ENCODE assay signal across 8 mouse cellular contexts in the genomic region with DNA sequence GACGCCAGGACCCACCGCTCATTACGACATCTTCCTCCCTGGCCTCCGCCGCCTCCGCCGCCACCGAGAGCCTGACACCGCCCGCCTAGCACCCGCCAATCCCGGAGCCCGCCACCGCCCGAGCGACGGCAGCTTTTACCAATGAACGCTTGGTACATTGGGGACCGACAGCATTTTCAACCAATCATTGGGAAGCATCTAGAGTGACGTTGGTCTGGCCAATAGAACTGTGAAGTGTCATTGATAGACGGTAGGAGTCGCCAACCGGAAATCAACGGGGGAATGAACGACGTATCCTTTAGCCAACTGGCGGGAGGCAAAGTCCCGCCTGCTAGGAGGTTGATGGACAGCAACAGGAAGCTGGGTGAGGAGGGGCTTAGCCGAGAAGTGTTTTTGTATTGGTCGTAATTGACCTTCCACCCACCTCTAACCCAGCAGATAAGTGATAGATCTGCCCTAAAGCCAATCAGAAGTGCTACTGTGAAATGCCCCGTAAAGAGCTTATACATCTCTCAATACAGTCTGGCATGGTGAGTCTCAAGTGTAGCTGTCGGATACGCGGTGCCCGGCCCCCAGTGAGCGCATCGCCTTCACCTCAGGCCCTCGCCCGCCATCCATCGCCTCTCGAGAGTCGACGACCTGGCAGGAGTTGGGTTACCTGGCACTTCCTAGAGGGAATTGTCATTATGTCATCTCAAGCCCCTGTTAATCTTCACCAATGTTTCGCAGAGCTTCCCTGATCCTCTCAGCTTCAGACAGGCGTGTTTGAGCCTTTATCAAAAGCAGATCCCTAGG. TPM values are rescaled to one million over a fixed set of nuclear protein-coding genes. Genes with fewer than 3 reads are reported as not detected.
DNase-seq lines count a peak whose midpoint lies in the region; ATAC-seq lines count a peak whose summit lies in the region.

No protein-coding gene starts in this region.

- DNase-seq in MN1 (ENCODE audit: low spot score) = peak; percentile 100
- peak; percentile 99 for DNase-seq in cerebellum, adult 8-10 months
- peak; percentile 100 for DNase-seq in forelimb bud, embryonic 11.5 days (ENCODE audit: low read depth, low spot score)
- peak; percentile 100 for DNase-seq in layer of hippocampus, adult 9-10 months (ENCODE audit: low spot score)
- DNase-seq in ovary, postnatal 10 days (ENCODE audit: low spot score) = peak; percentile 99
- DNase-seq in thymus, postnatal 10 days (ENCODE audit: low spot score in 2 of 2) = peak; percentile 97 to 99

- H3K4me3 ChIP-seq in lung, embryonic 16.5 days (ENCODE audit: low read length) = peak overlapping the region; percentile 78

- ATAC-seq in hematopoietic stem cell, adult 5-6 weeks (replicated peaks in 1 of 2; ENCODE audit: insufficient read depth in 1 of 2, low FRiP score in 2 of 2, low TSS enrichment in 1 of 2, low read depth in 1 of 2, poor library complexity in 2 of 2, severe bottlenecking in 2 of 2) = peak; percentile 93
- peak; percentile 97 for ATAC-seq in lung, embryonic 16.5 days (ENCODE audit: low read depth)

- no peaks in the 10 kb centered on the region for H3K36me3 ChIP-seq in lung, embryonic 16.5 days (ENCODE audit: control insufficient read depth, insufficient read depth, low read length)

- H3K4me2 ChIP-seq in lung, embryonic 16.5 days (ENCODE audit: low read depth, low read length) = peak overlapping the region; percentile 92

- WGBS in lung, embryonic 16.5 days = under 1% methylated on average over 45 of the region's 45 CpGs

- H3K27me3 ChIP-seq in lung, embryonic 16.5 days (ENCODE audit: control insufficient read depth, insufficient read depth, low read depth, low read length) = no peaks in the 10 kb centered on the region

- H3K9me3 ChIP-seq in lung, embryonic 16.5 days (ENCODE audit: control insufficient read depth, low read length) = no peaks in the 10 kb centered on the region

- peak overlapping the region; percentile 96 for H3K27ac ChIP-seq in lung, embryonic 16.5 days (ENCODE audit: low read length)

- peak overlapping the region; percentile 98 for H3K9ac ChIP-seq in lung, embryonic 16.5 days (ENCODE audit: low read length)

- peaks cover 22% of the 10 kb centered on the region for H3K4me1 ChIP-seq in lung, embryonic 16.5 days (replicated peaks; ENCODE audit: control insufficient read depth, insufficient read depth, low read length)

RNA-seq across cellular contexts. Expression of a gene that starts 5.0 kb away (rescaled TPM):
- total RNA-seq in hematopoietic stem cell, adult 5-6 weeks (2017) = 2.5 and 3.1 TPM in 2 replicates
- polyA plus RNA-seq in lung, embryonic 16.5 days (2015; fragmentation: Nextera tagmentation; extraction: Ambion mirVana) = 18.5 and 22.2 TPM in 2 replicates

RNA-seq across cellular contexts. Expression of a gene that starts 34.0 kb away (rescaled TPM):
- 32.5 and 32.6 TPM in 2 replicates for total RNA-seq in hematopoietic stem cell, adult 5-6 weeks (2017)
- 28.1 and 35.4 TPM in 2 replicates for polyA plus RNA-seq in lung, embryonic 16.5 days (2015; fragmentation: Nextera tagmentation; extraction: Ambion mirVana)

RNA-seq across cellular contexts. Expression of a gene that starts 35.4 kb away (rescaled TPM):
- total RNA-seq in hematopoietic stem cell, adult 5-6 weeks (2017) = 0.05 and 0.19 TPM in 2 replicates
- polyA plus RNA-seq in lung, embryonic 16.5 days (2015; fragmentation: Nextera tagmentation; extraction: Ambion mirVana) = 0.59 and 0.62 TPM in 2 replicates

RNA-seq across cellular contexts. Expression of a gene that starts 49.9 kb away (rescaled TPM):
- 0.74 TPM in 1 of 2 replicates, not detected in the other for total RNA-seq in hematopoietic stem cell, adult 5-6 weeks (2017)
- polyA plus RNA-seq in lung, embryonic 16.5 days (2015; fragmentation: Nextera tagmentation; extraction: Ambion mirVana) = 50.5 and 60.2 TPM in 2 replicates

RNA-seq across cellular contexts. Expression of a gene that starts 51.9 kb away (rescaled TPM):
- 22.6 and 35.3 TPM in 2 replicates for total RNA-seq in hematopoietic stem cell, adult 5-6 weeks (2017)
- 29.7 and 32.9 TPM in 2 replicates for polyA plus RNA-seq in lung, embryonic 16.5 days (2015; fragmentation: Nextera tagmentation; extraction: Ambion mirVana)

Comparison
In these comparisons a context has a peak if more than half of its experiments do, and no peak if none do; other contexts are left out.
1. Peak in every context shown above with its lines: DNase-seq, ATAC-seq, H3K4me3 ChIP-seq and H3K27ac ChIP-seq.